Mouse (Mus musculus) left cerebral cortex, adult 8-10 months (tissue): ENCODE results near the gene Taf3. TPM values are rescaled to one million over a fixed set of nuclear protein-coding genes. Genes with fewer than 3 reads are reported as not detected.

ENCODE experiments used
- DNase-seq, 2 experiments: peaks; one replicate each; pipeline ENCODE4 v3.0.0; 2022; ENCODE audit warnings: low spot score in 2 of 2
- total RNA-seq, 4 experiments: library from RNA; stranded (reverse); gene quantifications; 2 replicates each; pipeline ENCODE4 v1.2.4; 2022

Taf3 gene
- total RNA-seq, 4 experiments from 2014 or later = 12.8 to 14.9 (median 13.8) TPM

DNA sequence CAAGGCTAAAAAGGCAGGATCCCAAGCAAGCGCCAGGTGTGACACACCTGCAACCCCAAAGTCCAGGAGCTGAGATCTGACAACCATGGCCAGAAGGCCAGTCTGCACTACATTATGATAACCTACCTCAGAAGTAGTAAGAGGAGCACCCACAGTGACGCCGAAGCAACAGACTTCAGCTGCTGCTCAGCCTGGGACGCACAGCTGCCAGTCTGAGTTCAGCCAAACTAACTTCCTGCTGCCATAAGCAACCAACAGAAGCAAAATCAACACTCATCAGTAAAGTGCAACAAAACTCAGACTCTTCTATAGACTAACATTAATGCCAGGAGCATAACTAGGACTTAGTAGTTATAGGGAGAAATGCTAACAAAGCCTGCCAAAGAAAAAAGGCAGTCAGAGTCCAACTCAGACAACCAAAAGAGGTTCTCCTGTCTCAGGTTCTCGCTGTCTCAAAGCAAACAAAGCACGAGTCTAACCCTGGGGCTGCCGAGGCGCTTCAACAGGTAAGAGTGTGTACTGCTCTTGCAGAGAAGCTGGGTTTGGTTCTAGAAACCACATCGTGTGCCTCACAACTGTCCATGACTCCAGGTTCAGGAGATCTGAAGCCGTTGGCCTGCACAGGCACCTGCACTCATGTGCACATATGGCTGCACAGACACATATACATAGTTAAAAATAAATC, 33.3 kb downstream of the Taf3 start:
- no peak for DNase-seq

GRCm38 (mm10) chr2:10010263-10010909, 38.0 kb downstream of the Taf3 start:
- DNase-seq = no peak

GRCm38 (mm10) chr2:10009671-10010254, 38.6 kb downstream of the Taf3 start:
- no peak for DNase-seq

GRCm38 (mm10) chr2:10008593-10008992, 39.8 kb downstream of the Taf3 start:
- no peak for DNase-seq

DNA sequence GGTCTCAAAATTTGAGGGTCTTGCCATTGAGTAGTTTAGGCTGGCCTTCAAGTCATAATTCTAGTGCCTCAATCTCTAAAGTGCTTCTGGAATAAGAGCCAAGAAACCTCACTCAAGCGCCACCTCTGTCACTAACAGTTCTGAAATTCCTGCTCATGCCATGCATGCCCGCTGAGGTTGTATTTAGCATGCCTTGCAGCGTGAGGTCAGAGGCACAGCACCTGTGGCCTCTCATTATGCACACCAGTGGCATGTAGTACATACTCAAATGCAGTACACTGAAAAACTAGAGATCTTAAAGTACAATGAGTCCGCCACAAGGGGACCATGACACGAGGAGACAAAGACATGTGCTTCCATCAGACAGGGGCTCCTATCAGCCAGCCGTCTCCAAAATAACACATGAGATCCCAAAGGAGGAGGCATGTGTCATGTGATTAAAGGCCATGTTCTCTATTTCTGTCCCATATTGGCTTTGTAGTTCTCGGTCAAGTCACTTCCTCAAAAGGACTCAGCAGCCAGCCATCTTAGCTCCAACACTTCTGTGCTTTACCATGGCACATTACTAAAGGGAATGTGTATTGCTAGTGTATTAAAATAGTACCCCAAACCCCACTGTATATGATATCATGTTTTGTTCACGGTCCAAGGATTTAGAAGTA, 43.3 kb downstream of the Taf3 start:
- DNase-seq = no peak

GRCm38 (mm10) chr2:10003358-10003757, 45.0 kb downstream of the Taf3 start:
- no peak for DNase-seq

- DNase-seq = no peak
Observed at GRCm38 (mm10) chr2:10001591-10001990, 46.8 kb downstream of the Taf3 start.

DNA sequence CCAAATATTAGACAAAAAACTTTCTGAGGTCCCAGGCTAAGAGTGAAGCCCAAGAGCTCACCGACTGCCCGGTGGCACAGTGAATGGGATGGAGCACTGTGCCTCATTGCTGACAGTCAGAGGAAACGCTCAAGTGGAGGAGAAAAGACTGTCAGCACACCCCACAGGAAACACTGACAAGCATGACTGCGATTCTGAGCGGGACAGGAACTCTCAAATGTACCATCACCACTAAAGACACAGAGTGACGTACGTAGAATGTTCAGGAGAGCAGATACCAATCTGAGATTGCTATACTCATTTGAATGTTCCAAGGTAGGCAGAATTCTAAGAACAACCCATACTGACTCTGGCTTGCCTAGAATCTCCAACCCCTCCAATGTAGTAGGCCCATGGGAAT, 50.9 kb downstream of the Taf3 start:
- no peak for DNase-seq

GRCm38 (mm10) chr2:9996111-9996510, 52.3 kb downstream of the Taf3 start:
- no peak for DNase-seq

GRCm38 (mm10) chr2:9990690-9991229, 57.6 kb downstream of the Taf3 start:
- no peak for DNase-seq

- no peak for DNase-seq
Observed at GRCm38 (mm10) chr2:9989649-9990547, 58.5 kb downstream of the Taf3 start.

DNA sequence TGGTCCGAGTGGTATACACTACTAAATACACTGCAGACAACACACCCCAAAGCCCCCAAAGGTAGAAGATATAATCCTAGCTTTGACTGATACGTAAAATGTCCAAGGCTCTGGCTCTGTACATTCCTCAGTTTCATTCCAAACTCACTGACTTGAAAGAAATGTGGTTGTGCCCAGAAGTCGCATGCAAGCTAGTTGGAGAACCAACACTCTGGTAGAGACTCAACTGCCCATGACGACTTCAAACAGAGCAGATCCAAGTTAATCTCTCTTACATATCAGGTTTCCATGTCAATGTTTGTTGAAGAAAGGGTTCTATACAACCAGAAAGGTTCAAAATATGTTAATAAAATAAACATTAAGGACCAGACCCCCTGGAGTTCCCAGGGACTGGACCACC, 60.1 kb downstream of the Taf3 start:
- DNase-seq = no peak

GRCm38 (mm10) chr2:9985979-9986447, 62.4 kb downstream of the Taf3 start:
- DNase-seq = no peak

- no peak for DNase-seq
Observed at GRCm38 (mm10) chr2:9982446-9982845, 66.0 kb downstream of the Taf3 start.

DNA sequence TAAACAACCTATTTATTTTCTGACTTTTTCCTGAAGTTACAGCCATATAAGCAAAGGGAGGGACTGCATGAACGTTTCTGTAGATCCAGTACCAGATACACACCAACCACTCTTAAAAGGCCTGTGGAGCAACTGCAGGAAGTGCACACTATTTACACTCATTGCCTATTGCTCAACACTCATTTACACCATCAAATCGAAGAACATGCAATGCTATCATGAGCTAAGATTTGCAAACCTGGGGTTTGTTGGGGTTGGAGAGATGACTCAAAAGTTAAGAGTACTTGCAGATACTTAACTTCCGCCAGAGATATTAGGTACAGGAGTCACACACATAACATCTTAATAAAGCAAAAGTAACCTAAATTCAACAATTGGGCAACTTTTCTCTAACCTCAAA, 76.5 kb downstream of the Taf3 start:
- no peak for DNase-seq

- DNase-seq = no peak
Observed at GRCm38 (mm10) chr2:9970579-9970978, 77.8 kb downstream of the Taf3 start.

- no peak for DNase-seq
Observed at GRCm38 (mm10) chr2:9970178-9970577, 78.2 kb downstream of the Taf3 start.

- no peak for DNase-seq
Observed at GRCm38 (mm10) chr2:9969734-9970133, 78.7 kb downstream of the Taf3 start.

DNA sequence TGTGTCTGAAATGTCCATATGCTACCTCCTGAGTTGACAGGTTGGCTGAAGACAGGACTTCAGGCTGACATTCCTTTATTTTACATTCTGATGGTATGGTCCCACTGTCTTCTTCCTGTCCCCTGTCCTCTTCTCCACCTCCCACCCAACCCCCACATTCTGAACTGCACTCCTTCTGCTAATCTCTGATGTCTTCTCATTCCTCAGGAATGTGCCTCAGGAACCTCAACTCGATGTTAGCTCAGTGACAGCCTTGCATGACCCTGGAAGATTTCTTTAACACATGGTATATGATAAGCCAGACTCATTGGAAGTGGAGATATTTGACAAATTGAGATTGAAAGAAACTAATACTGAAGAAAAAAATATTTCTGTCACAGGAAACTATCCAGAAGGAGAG, 81.8 kb downstream of the Taf3 start:
- no peak for DNase-seq

- DNase-seq = no peak
Observed at GRCm38 (mm10) chr2:9965608-9966007, 82.8 kb downstream of the Taf3 start.

GRCm38 (mm10) chr2:9962871-9963270, 85.5 kb downstream of the Taf3 start:
- DNase-seq = no peak
